Mouse (Mus musculus) cerebellum, adult 18-20 months (tissue): ENCODE results near the gene Rad51d.
A peak's percentile ranks its signal among the peaks of the same experiment; 100 is the strongest.
"Not testable (repeated sequence)": the region's sequence is repeated elsewhere in the genome, so short reads cannot be mapped to it uniquely, and the experiment has no call there.

Source experiments
- DNase-seq, 2 experiments: peaks; one replicate each; pipeline ENCODE4 v3.0.0; 2021

Rad51d gene

GRCm38 (mm10) chr11:82854111-82854510 is 36.3 kb downstream of the Rad51d start:
- no peak for DNase-seq

GRCm38 (mm10) chr11:82852958-82853357 is 37.5 kb downstream of the Rad51d start:
- DNase-seq, result no peak

GRCm38 (mm10) chr11:82852540-82852939 is 37.9 kb downstream of the Rad51d start:
- no peak for DNase-seq

- no peak for DNase-seq
Measured at GRCm38 (mm10) chr11:82852115-82852514, 38.3 kb downstream of the Rad51d start.

GRCm38 (mm10) chr11:82850259-82850658 is 40.2 kb downstream of the Rad51d start:
- no peak for DNase-seq

- no peak for DNase-seq
Measured at GRCm38 (mm10) chr11:82847571-82848000, 42.8 kb downstream of the Rad51d start.

- no peak for DNase-seq
Measured at GRCm38 (mm10) chr11:82846938-82847337, 43.5 kb downstream of the Rad51d start.

- no peak for DNase-seq
Measured at GRCm38 (mm10) chr11:82846079-82846436, 44.4 kb downstream of the Rad51d start.

GRCm38 (mm10) chr11:82845415-82846078 is 44.9 kb downstream of the Rad51d start:
- DNase-seq, result peak; percentile 33 to 46

- no peak for DNase-seq
Measured at GRCm38 (mm10) chr11:82844771-82845414, 45.5 kb downstream of the Rad51d start.

- DNase-seq, result no peak
Measured at GRCm38 (mm10) chr11:82838511-82838910, 51.9 kb downstream of the Rad51d start.

GRCm38 (mm10) chr11:82837848-82838247 is 52.6 kb downstream of the Rad51d start:
- DNase-seq, result no peak

- DNase-seq, result no peak
Measured at GRCm38 (mm10) chr11:82837192-82837591, 53.2 kb downstream of the Rad51d start.

- no peak for DNase-seq
Measured at GRCm38 (mm10) chr11:82835616-82836432, 54.6 kb downstream of the Rad51d start.

- not testable (repeated sequence) for DNase-seq
Measured at GRCm38 (mm10) chr11:82834359-82834758, 56.1 kb downstream of the Rad51d start.

- DNase-seq, result no peak
Measured at GRCm38 (mm10) chr11:82833929-82834328, 56.5 kb downstream of the Rad51d start.

- DNase-seq, result not testable (repeated sequence)
Measured at GRCm38 (mm10) chr11:82832402-82832801, 58.0 kb downstream of the Rad51d start.

GRCm38 (mm10) chr11:82831008-82831893 is 59.2 kb downstream of the Rad51d start:
- no peak for DNase-seq

- DNase-seq, result no peak
Measured at GRCm38 (mm10) chr11:82826818-82827217, 63.6 kb downstream of the Rad51d start.
